Mouse (Mus musculus) hindbrain, embryonic 12.5 days (tissue): ENCODE measurements around the gene Crb2. TPM values are rescaled to one million over a fixed set of nuclear protein-coding genes. Genes with fewer than 3 reads are reported as not detected.
A peak's percentile ranks its signal among the peaks of the same experiment; 100 is the strongest.

Experiments used
- ATAC-seq: fragments of 200-750 bp; cut with Nextera tagmentation; 2 replicates; pipeline ENCODE4 v1.8.0; 2017; ENCODE audit warnings: moderate TSS enrichment; ENCODE audit not compliant: low FRiP score
- H3K27ac ChIP-seq: fragments of 300-500 bp; sonication (generic); 2 replicates; pipeline ENCODE4 v1.5.1; 2016; ENCODE audit warnings: mild to moderate bottlenecking
- H3K27me3 ChIP-seq: fragments of 300-500 bp; sonication (generic); 2 replicates; pipeline ENCODE4 v1.6.1; 2016; ENCODE audit warnings: mild to moderate bottlenecking
- H3K36me3 ChIP-seq: fragments of 300-500 bp; sonication (generic); 2 replicates; pipeline ENCODE4 v1.6.1; 2016; ENCODE audit warnings: mild to moderate bottlenecking
- H3K4me1 ChIP-seq: fragments of 300-500 bp; sonication (generic); 2 replicates; pipeline ENCODE4 v1.6.1; 2016
- H3K4me2 ChIP-seq: fragments of 300-500 bp; sonication (generic); replicated peaks from 2 replicates; pipeline ENCODE4 v1.6.1; 2016; ENCODE audit warnings: mild to moderate bottlenecking
- H3K4me3 ChIP-seq: fragments of 300-500 bp; sonication (generic); 2 replicates; pipeline ENCODE4 v1.5.1; 2016; ENCODE audit warnings: mild to moderate bottlenecking
- H3K9ac ChIP-seq: fragments of 300-500 bp; sonication (generic); 2 replicates; pipeline ENCODE4 v1.6.1; 2016; ENCODE audit warnings: mild to moderate bottlenecking, moderate library complexity
- H3K9me3 ChIP-seq: fragments of 300-500 bp; sonication (generic); replicated peaks from 2 replicates; pipeline ENCODE4 v1.6.1; 2016; ENCODE audit warnings: mild to moderate bottlenecking
- WGBS: fragments of 180-500 bp; shearing (Covaris S2); methylation state at CpG from one replicate; pipeline ENCODE4 v1.1.7; 2016; 5-methylcytosine and 5-hydroxymethylcytosine counted together
- polyA plus RNA-seq: library from polyadenylated mRNA; unstranded; fragments of >200 nt; fragmentation: Nextera tagmentation; extraction: Ambion mirVana; gene quantifications from 2 replicates; pipeline ENCODE4 v1.2.1, GENCODE M21; 2016

The Crb2 gene
- polyA plus RNA-seq, 1 experiment from 2014 or later, result 14.7 TPM

DNA sequence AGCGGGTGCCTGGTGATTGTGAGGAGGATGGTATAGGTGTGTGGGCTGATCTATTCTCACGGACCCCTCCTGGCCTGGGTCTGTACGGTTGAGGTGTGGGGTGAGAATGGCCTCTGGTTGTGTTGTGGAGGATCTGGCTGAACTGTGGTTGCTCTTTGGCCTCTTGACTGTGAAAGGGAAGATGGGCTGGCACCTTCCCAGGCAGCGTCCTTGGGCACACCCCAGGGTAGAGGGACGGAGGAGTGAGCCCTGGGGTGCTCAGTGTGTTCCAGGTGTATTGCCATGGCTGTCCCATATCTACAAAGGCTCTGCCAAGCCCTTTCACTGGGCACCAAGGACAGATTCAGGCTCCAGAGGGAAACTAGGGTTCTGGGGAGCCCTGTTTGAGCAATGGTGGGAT, 13.0 kb downstream of the Crb2 start:
- Histone ChIP-seq H3K4me2 (no peak overlapping the region), H3K36me3 (peaks cover 23% of the 10 kb centered on the region), H3K4me1 (peaks cover 12% of the 10 kb centered on the region; the same call in 1 of the 2 replicates), H3K4me3 (no peak overlapping the region), H3K27me3 (peaks cover 34% of the 10 kb centered on the region), H3K9me3 (no peaks in the 10 kb centered on the region), H3K9ac (no peak overlapping the region), H3K27ac (no peak overlapping the region)
- ATAC-seq, result no peak
- 95% methylated on average over 5 of the region's 5 CpGs for WGBS

DNA sequence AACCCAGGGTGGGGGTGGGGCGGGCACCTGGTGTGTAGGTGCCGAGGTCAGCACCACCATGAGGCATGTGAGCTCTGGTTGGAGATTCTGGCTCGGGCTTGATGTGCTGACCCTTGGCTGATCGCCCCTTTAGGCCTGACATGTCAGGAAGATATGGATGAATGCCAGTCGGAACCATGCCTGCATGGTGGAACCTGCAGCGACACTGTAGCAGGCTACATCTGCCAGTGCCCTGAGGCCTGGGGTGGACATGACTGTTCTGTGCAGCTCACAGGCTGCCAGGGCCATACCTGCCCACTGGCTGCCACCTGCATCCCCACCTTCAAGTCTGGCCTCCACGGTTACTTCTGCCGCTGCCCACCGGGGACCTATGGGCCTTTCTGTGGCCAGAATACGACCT, 13.9 kb downstream of the Crb2 start:
- H3K4me3 ChIP-seq, result no peak overlapping the region
- peaks cover 18% of the 10 kb centered on the region for H3K36me3 ChIP-seq
- H3K9ac ChIP-seq, result no peak overlapping the region
- H3K9me3 ChIP-seq, result no peaks in the 10 kb centered on the region
- H3K4me2 ChIP-seq, result no peak overlapping the region
- WGBS, result 90% methylated on average over 10 of the region's 10 CpGs
- no peak overlapping the region for H3K27ac ChIP-seq
- peaks cover 41% of the 10 kb centered on the region for H3K27me3 ChIP-seq
- peaks cover 9% of the 10 kb centered on the region; the same call in 1 of the 2 replicates for H3K4me1 ChIP-seq
- no peak for ATAC-seq

DNA sequence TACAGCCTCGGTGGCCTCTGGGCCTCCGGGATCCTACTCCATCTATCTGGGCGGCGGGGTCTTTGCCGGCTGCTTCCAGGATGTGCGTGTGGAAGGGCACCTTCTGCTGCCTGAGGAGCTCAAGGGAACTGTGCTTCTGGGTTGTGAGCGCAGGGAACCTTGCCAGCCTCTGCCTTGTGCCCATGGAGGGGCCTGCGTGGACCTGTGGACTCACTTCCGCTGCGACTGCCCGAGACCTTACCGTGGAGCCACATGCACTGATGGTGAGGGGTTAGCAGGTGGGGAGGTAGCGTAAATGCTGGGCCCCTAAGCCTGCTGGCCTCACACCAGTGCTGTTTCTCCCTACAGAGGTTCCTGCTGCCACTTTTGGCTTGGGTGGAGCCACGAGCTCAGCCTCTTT, 14.7 kb downstream of the Crb2 start:
- ATAC-seq, result no peak
- WGBS, result 94% methylated on average over 14 of the region's 14 CpGs

DNA sequence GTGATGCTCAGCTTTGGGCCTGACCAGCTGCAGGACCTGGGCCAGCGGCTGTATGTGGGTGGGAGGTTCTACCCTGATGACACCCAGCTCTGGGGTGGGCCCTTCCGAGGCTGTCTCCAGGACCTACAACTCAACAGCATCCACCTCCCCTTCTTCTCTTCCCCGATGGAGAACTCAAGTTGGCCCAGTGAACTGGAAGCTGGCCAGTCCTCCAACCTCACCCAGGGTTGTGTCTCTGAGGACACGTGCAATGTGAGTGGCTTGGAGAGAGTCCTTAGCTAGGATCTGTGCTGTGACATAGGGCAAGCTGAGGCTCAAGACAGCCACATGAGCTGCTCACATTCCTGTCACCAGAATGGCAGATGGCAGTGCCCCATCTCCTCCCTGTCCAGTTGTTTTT, 15.3 kb downstream of the Crb2 start:
- Histone ChIP-seq H3K9me3 (no peaks in the 10 kb centered on the region), H3K4me1 (peaks cover 9% of the 10 kb centered on the region; the same call in 1 of the 2 replicates), H3K4me3 (no peak overlapping the region), H3K27me3 (peaks cover 37% of the 10 kb centered on the region), H3K36me3 (peaks cover 18% of the 10 kb centered on the region), H3K27ac (no peak overlapping the region), H3K4me2 (no peak overlapping the region), H3K9ac (no peak overlapping the region)
- 88% methylated on average over 4 of the region's 4 CpGs for WGBS
- no peak for ATAC-seq

More for the DNA sequence above, 14.7 kb downstream of the Crb2 start:
- no peak overlapping the region for H3K4me3 ChIP-seq
- no peaks in the 10 kb centered on the region for H3K9me3 ChIP-seq
- peaks cover 9% of the 10 kb centered on the region; the same call in 1 of the 2 replicates for H3K4me1 ChIP-seq
- H3K36me3 ChIP-seq, result peaks cover 18% of the 10 kb centered on the region
- H3K9ac ChIP-seq, result no peak overlapping the region
- H3K27ac ChIP-seq, result no peak overlapping the region
- H3K27me3 ChIP-seq, result peaks cover 41% of the 10 kb centered on the region
- H3K4me2 ChIP-seq, result no peak overlapping the region

DNA sequence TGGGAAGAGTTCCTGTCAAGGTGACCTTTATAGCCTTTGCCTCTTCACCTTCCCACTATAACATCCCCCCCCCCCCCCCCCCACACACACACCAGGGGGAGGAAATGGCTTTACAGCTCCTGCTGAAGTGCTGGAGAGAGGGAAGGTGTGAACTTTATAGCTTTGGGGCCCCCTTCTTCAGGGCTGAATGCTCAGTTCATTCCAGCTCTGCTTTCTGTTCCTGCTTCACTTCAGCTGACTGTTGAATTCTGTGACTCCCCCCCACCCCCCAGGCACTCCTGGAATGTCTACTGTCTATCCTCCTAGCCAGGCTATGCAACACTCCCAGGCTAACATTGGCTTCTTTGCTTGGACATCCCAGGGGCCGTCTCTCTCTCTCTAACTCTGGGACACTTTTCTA, 20.0 kb downstream of the Crb2 start:
- H3K9ac ChIP-seq, result no peak overlapping the region
- H3K36me3 ChIP-seq, result peaks cover 19% of the 10 kb centered on the region

DNA sequence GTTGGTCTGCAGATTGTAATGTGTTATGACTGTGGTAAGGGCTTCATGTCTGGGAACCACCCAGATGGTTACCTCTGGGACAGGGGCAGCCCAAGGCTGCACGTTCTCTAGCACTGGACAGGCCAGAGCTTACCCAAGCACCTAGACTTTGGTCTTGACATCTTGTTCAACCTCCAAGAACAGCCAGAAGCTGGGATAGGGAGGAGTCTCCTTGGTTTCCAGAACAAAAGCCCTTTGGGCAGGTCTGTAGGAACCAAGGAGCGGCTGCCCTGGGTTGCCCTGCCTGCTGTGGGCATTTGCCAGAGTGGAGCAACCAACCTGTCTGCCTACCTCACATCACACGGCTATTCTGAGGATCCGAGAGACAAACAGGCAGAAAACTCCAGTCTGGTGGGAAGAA, 21.0 kb downstream of the Crb2 start:
- peaks cover 17% of the 10 kb centered on the region for H3K36me3 ChIP-seq
- 89% methylated on average over 4 of the region's 4 CpGs for WGBS
- ATAC-seq, result no peak

More for the DNA sequence above, 20.0 kb downstream of the Crb2 start:
- ATAC-seq, result no peak
- Histone ChIP-seq H3K27ac (no peak overlapping the region), H3K9me3 (no peaks in the 10 kb centered on the region), H3K27me3 (peaks cover 33% of the 10 kb centered on the region), H3K4me1 (peaks cover 11% of the 10 kb centered on the region; the same call in 1 of the 2 replicates), H3K4me3 (no peak overlapping the region), H3K4me2 (no peak overlapping the region)
- 76% methylated on average over 1 of the region's 1 CpGs for WGBS

DNA sequence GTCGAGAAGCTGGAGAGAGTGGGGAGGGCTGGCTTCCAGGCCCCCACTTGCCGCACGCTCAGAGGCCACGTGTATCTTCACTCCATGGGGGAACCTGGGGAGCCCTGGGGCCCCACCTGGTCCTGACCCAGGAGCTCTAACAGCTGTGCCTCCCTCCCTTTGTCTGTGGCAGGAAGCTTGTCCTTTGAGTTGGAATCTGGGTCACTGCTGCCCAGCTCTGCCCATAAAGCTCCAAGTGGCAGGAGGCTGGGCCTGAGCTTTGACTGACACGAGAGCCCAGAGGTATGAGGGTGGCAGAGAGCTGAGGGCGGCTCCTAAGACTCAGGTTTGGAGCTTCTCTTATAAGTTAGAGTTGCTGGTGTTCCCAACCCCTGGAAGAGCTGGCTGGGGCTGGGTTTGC, 23.1 kb downstream of the Crb2 start:
- 0 out of 2 replicates have a peak, but pooled peaks cover 8% of the 10 kb centered on the region for H3K4me1 ChIP-seq
- no peaks in the 10 kb centered on the region for H3K9me3 ChIP-seq
- no peak overlapping the region for H3K9ac ChIP-seq
- H3K4me3 ChIP-seq, result no peak overlapping the region
- H3K4me2 ChIP-seq, result no peak overlapping the region
- H3K27ac ChIP-seq, result no peak overlapping the region
- H3K27me3 ChIP-seq, result peaks cover 9% of the 10 kb centered on the region
- ATAC-seq, result no peak
- H3K36me3 ChIP-seq, result peaks cover 5% of the 10 kb centered on the region; the same call in 1 of the 2 replicates
- 61% methylated on average over 6 of the region's 6 CpGs for WGBS

More for the DNA sequence above, 21.0 kb downstream of the Crb2 start:
- Histone ChIP-seq H3K4me2 (no peak overlapping the region), H3K4me1 (peaks cover 11% of the 10 kb centered on the region; the same call in 1 of the 2 replicates), H3K9ac (no peak overlapping the region), H3K27me3 (peaks cover 26% of the 10 kb centered on the region), H3K9me3 (no peaks in the 10 kb centered on the region), H3K27ac (no peak overlapping the region), H3K4me3 (no peak overlapping the region)

DNA sequence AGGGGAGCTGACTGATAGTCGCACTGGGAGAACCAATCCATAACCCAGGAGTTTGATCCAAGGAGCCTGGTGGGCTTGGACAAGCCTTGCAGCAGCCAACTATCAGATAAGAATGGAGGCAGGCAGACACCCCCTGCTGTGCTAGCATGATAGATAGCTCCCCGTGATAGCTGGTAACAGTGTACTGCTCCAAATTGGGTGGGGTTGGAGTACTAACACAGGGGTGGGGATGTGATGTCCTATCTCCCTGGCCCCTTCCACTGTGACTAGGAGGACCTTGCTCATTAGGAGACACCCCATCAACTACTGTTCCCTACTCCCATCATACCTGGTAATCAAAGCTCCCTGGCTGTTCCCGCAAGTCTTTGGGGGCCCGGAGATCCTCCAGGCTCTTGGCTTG, 25.6 kb downstream of the Crb2 start:
- no peak overlapping the region for H3K27ac ChIP-seq
- WGBS, result 92% methylated on average over 4 of the region's 4 CpGs
- ATAC-seq, result no peak
- no peak overlapping the region for H3K9ac ChIP-seq
- H3K4me1 ChIP-seq, result 0 out of 2 replicates have a peak, but pooled peaks cover 8% of the 10 kb centered on the region
- H3K9me3 ChIP-seq, result no peaks in the 10 kb centered on the region
- H3K4me3 ChIP-seq, result no peak overlapping the region
- no peak overlapping the region for H3K4me2 ChIP-seq
- peaks cover 2% of the 10 kb centered on the region; the same call in 1 of the 2 replicates for H3K27me3 ChIP-seq
- H3K36me3 ChIP-seq, result peaks cover 9% of the 10 kb centered on the region; the same call in 1 of the 2 replicates

DNA sequence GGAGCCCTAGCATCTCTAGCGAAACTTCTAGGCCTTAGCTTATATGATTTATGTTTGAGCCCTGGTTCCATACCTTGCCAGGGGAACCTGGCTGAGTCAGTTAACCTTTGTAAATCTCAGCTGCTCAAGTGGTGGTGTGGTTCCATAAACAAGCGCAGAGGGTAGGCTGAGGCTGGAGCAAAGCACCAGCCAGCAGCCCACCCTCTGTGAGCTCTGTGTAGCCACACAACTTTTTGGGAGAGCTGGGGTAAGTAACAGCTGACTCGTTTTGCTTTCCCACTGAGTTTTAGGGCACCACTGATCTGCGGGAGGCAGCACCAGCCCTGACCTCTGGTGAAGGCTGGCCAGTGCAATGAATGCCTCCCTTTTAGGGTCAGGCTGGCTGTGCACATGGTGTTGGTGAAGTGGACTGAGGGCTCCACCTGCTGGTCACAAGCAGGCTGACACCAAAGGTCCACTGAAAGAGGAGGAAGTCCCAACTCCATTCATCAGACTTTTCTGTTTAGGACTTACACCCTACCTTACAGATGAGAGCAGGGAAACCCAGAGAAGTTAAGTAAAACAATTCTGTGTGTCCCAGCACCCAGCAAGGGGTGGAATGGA, 26.7 kb downstream of the Crb2 start:
- 0 out of 2 replicates have a peak, but pooled peaks cover 8% of the 10 kb centered on the region for H3K4me1 ChIP-seq
- no peak overlapping the region for H3K9ac ChIP-seq
- 44% methylated on average over 4 of the region's 4 CpGs for WGBS
- H3K36me3 ChIP-seq, result 0 out of 2 replicates have a peak, but pooled peaks cover 5% of the 10 kb centered on the region
- no peaks in the 10 kb centered on the region for H3K9me3 ChIP-seq
- peaks cover 2% of the 10 kb centered on the region; the same call in 1 of the 2 replicates for H3K27me3 ChIP-seq
- ATAC-seq, result peak; percentile 60
- H3K4me2 ChIP-seq, result no peak overlapping the region
- no peak overlapping the region for H3K4me3 ChIP-seq
- H3K27ac ChIP-seq, result no peak overlapping the region

DNA sequence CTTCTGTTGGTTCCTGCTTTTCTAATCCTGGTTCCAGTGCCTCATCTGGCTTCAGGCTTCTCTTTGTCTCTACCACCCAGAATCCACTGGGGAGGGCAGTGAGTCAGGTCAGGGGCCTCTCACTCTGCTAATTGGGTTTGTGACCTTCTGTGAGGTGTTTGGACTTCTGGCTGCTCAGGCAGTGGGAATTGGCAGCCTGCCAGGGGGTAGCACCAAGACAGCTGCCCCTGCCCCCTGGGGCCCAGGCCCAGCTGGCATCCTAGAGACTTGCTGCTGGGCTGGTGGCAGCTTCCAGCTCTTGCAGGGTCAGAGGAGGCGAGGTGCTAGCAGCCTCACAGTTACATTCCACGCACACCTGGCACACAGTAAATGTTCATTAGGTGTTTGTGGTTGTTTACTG, 35.6 kb downstream of the Crb2 start:
- Histone ChIP-seq H3K4me1 (peaks cover 10% of the 10 kb centered on the region), H3K36me3 (peaks cover 3% of the 10 kb centered on the region; the same call in 1 of the 2 replicates), H3K9me3 (no peaks in the 10 kb centered on the region), H3K27ac (peak overlapping the region; percentile 40), H3K4me2 (no peak overlapping the region), H3K4me3 (no peak overlapping the region), H3K9ac (no peak overlapping the region), H3K27me3 (peaks cover 5% of the 10 kb centered on the region; the same call in 1 of the 2 replicates)
- ATAC-seq, result peak; percentile 35
- 61% methylated on average over 2 of the region's 2 CpGs for WGBS

DNA sequence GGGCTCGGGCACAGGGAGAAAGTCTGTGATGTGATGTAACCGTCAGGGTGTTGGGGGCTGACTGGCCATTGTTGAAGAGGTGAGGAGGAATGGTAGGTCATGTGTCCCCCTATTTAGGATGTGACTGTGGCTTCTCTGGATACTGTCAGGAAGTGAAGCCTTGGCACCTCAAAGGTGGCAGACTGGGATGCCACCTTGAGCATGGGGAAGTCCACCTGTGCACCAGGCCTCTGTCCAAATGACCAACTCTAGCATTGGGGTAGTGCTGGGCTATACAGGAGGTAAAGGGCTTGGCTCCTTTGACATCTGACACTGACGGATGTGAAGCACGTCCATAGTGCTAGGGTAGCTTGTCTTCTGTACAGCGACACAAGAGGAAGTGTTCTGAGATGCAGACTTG, 36.4 kb downstream of the Crb2 start:
- Histone ChIP-seq H3K27me3 (peaks cover 9% of the 10 kb centered on the region; the same call in 1 of the 2 replicates), H3K27ac (no peak overlapping the region), H3K36me3 (peaks cover 3% of the 10 kb centered on the region; the same call in 1 of the 2 replicates), H3K9me3 (no peaks in the 10 kb centered on the region), H3K9ac (no peak overlapping the region), H3K4me2 (no peak overlapping the region), H3K4me1 (peaks cover 10% of the 10 kb centered on the region), H3K4me3 (no peak overlapping the region)
- ATAC-seq, result no peak
- WGBS, result 86% methylated on average over 5 of the region's 5 CpGs

DNA sequence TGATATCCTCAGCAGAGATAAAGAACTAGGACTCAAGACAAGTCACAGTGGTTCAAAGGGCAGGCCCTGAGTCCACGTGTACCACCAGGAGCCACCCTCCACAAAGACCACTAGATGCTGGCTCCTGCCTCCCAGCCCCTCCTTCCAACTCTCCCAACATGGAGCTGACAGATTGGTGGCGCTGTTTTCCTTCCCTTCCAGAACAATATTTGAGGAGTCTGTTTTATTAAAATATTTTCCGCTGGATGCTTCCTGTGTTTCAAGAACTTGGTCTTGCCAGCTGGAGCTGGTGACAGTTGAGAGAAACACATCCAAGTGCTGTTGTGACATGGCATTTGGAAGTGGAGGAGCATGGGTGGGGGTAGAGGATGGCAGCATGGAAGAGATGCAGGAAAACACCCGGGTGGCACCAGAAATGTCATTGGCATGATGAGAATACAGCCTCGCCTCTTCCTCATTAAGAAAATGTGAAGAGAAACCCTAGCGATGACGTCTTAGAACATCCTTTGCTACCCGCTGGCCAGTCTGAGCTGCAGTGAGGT, 38.8 kb downstream of the Crb2 start:
- no peak for ATAC-seq
- H3K36me3 ChIP-seq, result peaks cover 3% of the 10 kb centered on the region; the same call in 1 of the 2 replicates
- H3K4me1 ChIP-seq, result peaks cover 32% of the 10 kb centered on the region
- no peak overlapping the region for H3K4me3 ChIP-seq
- H3K9me3 ChIP-seq, result no peaks in the 10 kb centered on the region
- H3K4me2 ChIP-seq, result no peak overlapping the region
- WGBS, result 79% methylated on average over 8 of the region's 8 CpGs
- H3K9ac ChIP-seq, result no peak overlapping the region
- H3K27ac ChIP-seq, result no peak overlapping the region
- peaks cover 9% of the 10 kb centered on the region; the same call in 1 of the 2 replicates for H3K27me3 ChIP-seq
